Mouse (Mus musculus): ENCODE data around the gene Fabp1. TPM values are rescaled to one million over a fixed set of nuclear protein-coding genes. Genes with fewer than 3 reads are reported as not detected.

Gene Fabp1
- polyA plus RNA-seq, 1 experiment from 2014 or later: not detected

- no peak overlapping the region for H3K27ac ChIP-seq (ENCODE audit: low read depth)
- no peaks in the 10 kb centered on the region for H3K27me3 ChIP-seq (ENCODE audit: insufficient read depth, low read length)
- H3K36me3 ChIP-seq (ENCODE audit: insufficient read depth): no peaks in the 10 kb centered on the region
- H3K9ac ChIP-seq: no peak overlapping the region
- no peaks in the 10 kb centered on the region for H3K4me1 ChIP-seq (ENCODE audit: insufficient read depth)
- TF ChIP-seq CTCF (IDR thresholded peaks at IDR 0.05; ENCODE audit: low read depth): no peak
- DNase-seq: no peak
- no peaks in the 10 kb centered on the region for H3K9me3 ChIP-seq (ENCODE audit: low read depth, low read length)
- WGBS: 74% methylated on average over 1 of the region's 1 CpGs
- no peak overlapping the region for H3K4me3 ChIP-seq (ENCODE audit: low read depth, low read length)
- no peak for ATAC-seq (ENCODE audit: insufficient read depth)
- no peak overlapping the region for H3K4me2 ChIP-seq
Observed at GRCm38 (mm10) chr6:71248420-71248819, 48.8 kb downstream of the Fabp1 start.

DNA sequence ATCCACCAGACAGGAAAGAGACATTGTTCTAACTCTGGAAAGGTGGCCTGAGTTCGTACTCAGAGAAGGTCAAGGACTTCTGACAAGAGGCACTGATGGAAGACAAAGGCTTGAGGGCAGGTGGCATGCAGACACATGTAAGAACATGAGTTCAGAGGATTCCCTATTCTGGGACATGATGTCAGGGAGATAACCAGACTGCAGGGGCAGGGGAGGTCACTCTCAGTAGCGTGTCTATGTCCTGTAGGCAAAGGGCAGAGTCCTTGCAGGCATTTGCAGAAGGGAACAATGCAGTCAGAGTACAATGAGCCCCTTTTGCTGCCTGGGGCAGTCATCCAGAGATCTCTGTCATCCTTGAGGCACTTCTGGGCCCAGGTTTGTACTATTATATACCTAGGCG, 50.0 kb downstream of the Fabp1 start:
- no peak overlapping the region for H3K4me2 ChIP-seq
- no peaks in the 10 kb centered on the region for H3K27me3 ChIP-seq (ENCODE audit: insufficient read depth, low read length)
- TF ChIP-seq CTCF (IDR thresholded peaks at IDR 0.05; ENCODE audit: low read depth): no peak
- H3K9ac ChIP-seq: no peak overlapping the region
- ATAC-seq (ENCODE audit: insufficient read depth): no peak
- H3K27ac ChIP-seq (ENCODE audit: low read depth): no peak overlapping the region
- no peaks in the 10 kb centered on the region for H3K36me3 ChIP-seq (ENCODE audit: insufficient read depth)
- no peak overlapping the region for H3K4me3 ChIP-seq (ENCODE audit: low read depth, low read length)
- DNase-seq: no peak
- 64% methylated on average over 3 of the region's 3 CpGs for WGBS
- H3K4me1 ChIP-seq (ENCODE audit: insufficient read depth): no peaks in the 10 kb centered on the region
- H3K9me3 ChIP-seq (ENCODE audit: low read depth, low read length): no peaks in the 10 kb centered on the region

DNA sequence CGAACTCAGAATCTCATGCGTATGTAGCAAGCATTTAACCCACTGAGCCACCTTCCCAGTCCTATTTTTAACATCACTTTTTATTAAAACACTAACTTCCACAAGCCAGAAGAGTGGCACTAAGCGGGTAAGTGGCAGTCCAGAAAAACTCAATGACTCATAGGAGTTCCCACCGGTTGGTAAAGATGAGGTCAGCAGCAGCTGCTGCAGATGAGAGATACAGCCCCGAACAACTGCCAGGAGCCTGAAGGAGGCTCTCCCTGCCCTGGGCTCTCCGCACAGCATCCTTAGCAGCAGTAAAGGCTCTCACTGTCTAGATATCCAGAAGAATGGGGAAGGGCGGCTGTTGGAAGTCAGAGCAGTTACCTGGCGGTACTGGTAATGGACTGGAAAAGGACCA, 51.3 kb downstream of the Fabp1 start:
- H3K9ac ChIP-seq: no peak overlapping the region
- ATAC-seq (ENCODE audit: insufficient read depth) (no peak), DNase-seq (no peak)
- H3K4me2 ChIP-seq: no peak overlapping the region
- H3K27ac ChIP-seq (ENCODE audit: low read depth): no peak overlapping the region
- no peak overlapping the region for H3K4me3 ChIP-seq (ENCODE audit: low read depth, low read length)
- 82% methylated on average over 8 of the region's 8 CpGs for WGBS
- no peaks in the 10 kb centered on the region for H3K36me3 ChIP-seq (ENCODE audit: insufficient read depth)
- H3K4me1 ChIP-seq (ENCODE audit: insufficient read depth): no peaks in the 10 kb centered on the region
- no peaks in the 10 kb centered on the region for H3K9me3 ChIP-seq (ENCODE audit: low read depth, low read length)
- H3K27me3 ChIP-seq (ENCODE audit: insufficient read depth, low read length): no peaks in the 10 kb centered on the region
- no peak for TF ChIP-seq CTCF (IDR thresholded peaks at IDR 0.05; ENCODE audit: low read depth)

DNA sequence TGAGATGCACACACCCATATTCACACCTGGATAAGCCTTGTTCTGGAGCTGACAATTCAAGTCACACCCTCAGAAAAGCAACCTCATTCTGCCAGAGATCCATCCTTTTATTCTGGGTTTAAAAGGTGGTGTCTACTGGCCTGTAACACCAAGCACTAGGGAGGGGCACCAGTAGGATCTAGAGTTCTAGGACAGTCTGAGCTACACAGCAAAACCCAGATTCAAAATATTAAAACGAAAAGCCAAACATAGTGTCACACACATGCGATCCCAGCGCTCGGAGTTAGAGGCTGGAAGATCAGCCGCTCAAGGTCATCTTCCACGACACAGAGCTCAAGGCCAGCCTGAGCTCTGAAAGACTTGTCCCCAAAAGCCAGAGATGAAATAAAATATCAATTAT, 54.8 kb downstream of the Fabp1 start:
- H3K9ac ChIP-seq: no peak overlapping the region
- no peaks in the 10 kb centered on the region for H3K36me3 ChIP-seq (ENCODE audit: insufficient read depth)
- no peak for TF ChIP-seq CTCF (IDR thresholded peaks at IDR 0.05; ENCODE audit: low read depth)
- no peak overlapping the region for H3K4me2 ChIP-seq
- H3K4me3 ChIP-seq (ENCODE audit: low read depth, low read length): no peak overlapping the region
- no peaks in the 10 kb centered on the region for H3K9me3 ChIP-seq (ENCODE audit: low read depth, low read length)
- H3K4me1 ChIP-seq (ENCODE audit: insufficient read depth): no peaks in the 10 kb centered on the region
- ATAC-seq (ENCODE audit: insufficient read depth) (no peak), DNase-seq (no peak)
- 84% methylated on average over 6 of the region's 6 CpGs for WGBS
- no peaks in the 10 kb centered on the region for H3K27me3 ChIP-seq (ENCODE audit: insufficient read depth, low read length)
- no peak overlapping the region for H3K27ac ChIP-seq (ENCODE audit: low read depth)

Other genes starting within 250 kb of the Fabp1 start
- gene Foxi3, start 243.3 kb upstream of the Fabp1 start, polyA plus RNA-seq (2014; fragmentation: Nextera tagmentation; extraction: Ambion mirVana): not detected in 2 replicates
- 6.9 and 7.5 TPM in 2 replicates for gene Thnsl2, start 55.4 kb upstream of the Fabp1 start, polyA plus RNA-seq (2014; fragmentation: Nextera tagmentation; extraction: Ambion mirVana)
- 45.5 and 49.0 TPM in 2 replicates for gene Krcc1, start 71.8 kb downstream of the Fabp1 start, polyA plus RNA-seq (2014; fragmentation: Nextera tagmentation; extraction: Ambion mirVana)
- gene Smyd1, start 122.4 kb downstream of the Fabp1 start, polyA plus RNA-seq (2014; fragmentation: Nextera tagmentation; extraction: Ambion mirVana): 0.53 and 2.7 TPM in 2 replicates
- gene Cd8b1, start 123.0 kb downstream of the Fabp1 start, polyA plus RNA-seq (2014; fragmentation: Nextera tagmentation; extraction: Ambion mirVana): 0.20 TPM in 1 of 2 replicates, not detected in the other
- not detected in 2 replicates for gene Cd8a, start 173.6 kb downstream of the Fabp1 start, polyA plus RNA-seq (2014; fragmentation: Nextera tagmentation; extraction: Ambion mirVana)
- gene Rmnd5a, start 240.8 kb downstream of the Fabp1 start, polyA plus RNA-seq (2014; fragmentation: Nextera tagmentation; extraction: Ambion mirVana): 9.1 and 9.4 TPM in 2 replicates

All from lung, embryonic 14.5 days (tissue).